Mouse (Mus musculus) midbrain, embryonic 13.5 days (tissue): Measurements from ENCODE around the gene Ina. TPM values are rescaled to one million over a fixed set of nuclear protein-coding genes. Genes with fewer than 3 reads are reported as not detected.

Experiments
- ATAC-seq: fragments of 200-750 bp; cut with Nextera tagmentation; 2 replicates; pipeline ENCODE4 v1.8.0; 2017; ENCODE audit warnings: mild to moderate bottlenecking, moderate TSS enrichment, moderate library complexity
- H3K27ac ChIP-seq: fragments of 300-500 bp; sonication (generic); 2 replicates; pipeline ENCODE4 v1.5.1; 2015; ENCODE audit warnings: inconsistent platforms, mild to moderate bottlenecking, moderate library complexity
- H3K27me3 ChIP-seq: fragments of 300-500 bp; sonication (generic); 2 replicates; pipeline ENCODE4 v1.6.1; 2015; ENCODE audit warnings: mild to moderate bottlenecking, inconsistent platforms
- H3K36me3 ChIP-seq: fragments of 300-500 bp; sonication (generic); 2 replicates; pipeline ENCODE4 v1.6.1; 2015; ENCODE audit warnings: mild to moderate bottlenecking, inconsistent platforms
- H3K4me1 ChIP-seq: fragments of 300-500 bp; sonication (generic); replicated peaks from 2 replicates; pipeline ENCODE4 v1.6.1; 2015; ENCODE audit warnings: inconsistent platforms
- H3K4me2 ChIP-seq: fragments of 300-500 bp; sonication (generic); replicated peaks from 2 replicates; pipeline ENCODE4 v1.6.1; 2015; ENCODE audit warnings: moderate library complexity, mild to moderate bottlenecking, inconsistent platforms
- H3K4me3 ChIP-seq: fragments of 300-500 bp; sonication (generic); replicated peaks from 2 replicates; pipeline ENCODE4 v1.5.1; 2015; ENCODE audit warnings: mild to moderate bottlenecking, inconsistent platforms
- H3K9ac ChIP-seq: fragments of 300-500 bp; sonication (generic); replicated peaks from 2 replicates; pipeline ENCODE4 v1.6.1; 2015; ENCODE audit warnings: mild to moderate bottlenecking, inconsistent platforms
- H3K9me3 ChIP-seq: fragments of 300-500 bp; sonication (generic); 2 replicates; pipeline ENCODE4 v1.6.1; 2016; ENCODE audit warnings: mild to moderate bottlenecking, inconsistent platforms
- WGBS: fragments of 180-500 bp; shearing (Covaris S2); methylation state at CpG from one replicate; pipeline ENCODE4 v1.1.7; 2015; 5-methylcytosine and 5-hydroxymethylcytosine counted together
- polyA plus RNA-seq: library from polyadenylated mRNA; unstranded; fragments of >200 nt; fragmentation: Nextera tagmentation; extraction: Ambion mirVana; gene quantifications from 2 replicates; pipeline ENCODE4 v1.2.1, GENCODE M21; 2015

Gene Ina
- polyA plus RNA-seq, 1 experiment from 2014 or later = 511 TPM

GRCm38 (mm10) chr19:47019326-47019725, 4.8 kb downstream of the Ina start:
- H3K9me3 ChIP-seq = no peaks in the 10 kb centered on the region
- H3K4me2 ChIP-seq = peak overlapping the region; percentile 78
- peak overlapping the region; percentile 83 for H3K9ac ChIP-seq
- H3K4me3 ChIP-seq = peak overlapping the region; percentile 86
- peak; percentile 54 for ATAC-seq
- WGBS = 15% methylated on average over 6 of the region's 6 CpGs
- peaks cover 40% of the 10 kb centered on the region for H3K36me3 ChIP-seq
- H3K4me1 ChIP-seq = peaks cover 24% of the 10 kb centered on the region
- peaks cover 20% of the 10 kb centered on the region for H3K27me3 ChIP-seq
- H3K27ac ChIP-seq = peak overlapping the region; percentile 92

- Histone ChIP-seq H3K27me3 (no peaks in the 10 kb centered on the region), H3K27ac (no peak overlapping the region), H3K9ac (no peak overlapping the region), H3K4me2 (no peak overlapping the region), H3K4me1 (peaks cover 20% of the 10 kb centered on the region), H3K36me3 (peaks cover 69% of the 10 kb centered on the region), H3K4me3 (no peak overlapping the region), H3K9me3 (no peaks in the 10 kb centered on the region)
- WGBS = 93% methylated on average over 4 of the region's 4 CpGs
- ATAC-seq = no peak
These were observed 8.2 kb downstream of the Ina start for GRCm38 (mm10) chr19:47022709-47023108.

GRCm38 (mm10) chr19:47023546-47023945, 9.0 kb downstream of the Ina start:
- Histone ChIP-seq H3K36me3 (peaks cover 72% of the 10 kb centered on the region), H3K4me2 (no peak overlapping the region), H3K9ac (no peak overlapping the region), H3K4me1 (peaks cover 20% of the 10 kb centered on the region), H3K27ac (no peak overlapping the region), H3K9me3 (no peaks in the 10 kb centered on the region), H3K4me3 (no peak overlapping the region), H3K27me3 (no peaks in the 10 kb centered on the region)
- 91% methylated on average over 13 of the region's 13 CpGs for WGBS
- ATAC-seq = no peak

GRCm38 (mm10) chr19:47024954-47025353, 10.5 kb downstream of the Ina start:
- 87% methylated on average over 10 of the region's 10 CpGs for WGBS
- no peak for ATAC-seq
- no peak overlapping the region for H3K4me2 ChIP-seq
- H3K27me3 ChIP-seq = no peaks in the 10 kb centered on the region
- no peak overlapping the region for H3K27ac ChIP-seq
- peaks cover 72% of the 10 kb centered on the region for H3K36me3 ChIP-seq
- no peak overlapping the region for H3K4me3 ChIP-seq
- peaks cover 11% of the 10 kb centered on the region for H3K4me1 ChIP-seq
- no peak overlapping the region for H3K9ac ChIP-seq
- no peaks in the 10 kb centered on the region for H3K9me3 ChIP-seq

GRCm38 (mm10) chr19:47026513-47026912, 12.0 kb downstream of the Ina start:
- Histone ChIP-seq H3K9me3 (no peaks in the 10 kb centered on the region), H3K4me1 (0 out of 2 replicates have a peak, but pooled peaks cover 5% of the 10 kb centered on the region), H3K4me3 (no peak overlapping the region), H3K27ac (no peak overlapping the region), H3K27me3 (no peaks in the 10 kb centered on the region), H3K36me3 (peaks cover 59% of the 10 kb centered on the region), H3K9ac (no peak overlapping the region), H3K4me2 (no peak overlapping the region)
- no peak for ATAC-seq
- WGBS = 87% methylated on average over 4 of the region's 4 CpGs

GRCm38 (mm10) chr19:47029796-47030195, 15.3 kb downstream of the Ina start:
- Histone ChIP-seq H3K36me3 (peaks cover 45% of the 10 kb centered on the region), H3K9ac (no peak overlapping the region), H3K27me3 (no peaks in the 10 kb centered on the region), H3K9me3 (no peaks in the 10 kb centered on the region), H3K4me2 (no peak overlapping the region), H3K4me1 (0 out of 2 replicates have a peak, but pooled peaks cover 5% of the 10 kb centered on the region), H3K27ac (peak overlapping the region; percentile 79), H3K4me3 (no peak overlapping the region)
- WGBS = 49% methylated on average over 9 of the region's 9 CpGs
- ATAC-seq = no peak

GRCm38 (mm10) chr19:47031770-47032169, 17.3 kb downstream of the Ina start:
- Histone ChIP-seq H3K4me2 (no peak overlapping the region), H3K9me3 (no peaks in the 10 kb centered on the region), H3K36me3 (peaks cover 40% of the 10 kb centered on the region), H3K27me3 (no peaks in the 10 kb centered on the region), H3K27ac (no peak overlapping the region), H3K9ac (no peak overlapping the region), H3K4me3 (no peak overlapping the region), H3K4me1 (0 out of 2 replicates have a peak, but pooled peaks cover 5% of the 10 kb centered on the region)
- ATAC-seq = no peak
- 95% methylated on average over 6 of the region's 6 CpGs for WGBS

- peaks cover 56% of the 10 kb centered on the region for H3K36me3 ChIP-seq
- H3K4me2 ChIP-seq = no peak overlapping the region
- no peak overlapping the region for H3K4me3 ChIP-seq
- no peak for ATAC-seq
- H3K9ac ChIP-seq = no peak overlapping the region
- 94% methylated on average over 4 of the region's 4 CpGs for WGBS
- H3K9me3 ChIP-seq = no peaks in the 10 kb centered on the region
- H3K27ac ChIP-seq = no peak overlapping the region
- H3K27me3 ChIP-seq = no peaks in the 10 kb centered on the region
- 0 out of 2 replicates have a peak, but pooled peaks cover 2% of the 10 kb centered on the region for H3K4me1 ChIP-seq
These were observed 20.4 kb downstream of the Ina start for GRCm38 (mm10) chr19:47034916-47035315.

- H3K4me1 ChIP-seq = no peaks in the 10 kb centered on the region
- H3K4me2 ChIP-seq = no peak overlapping the region
- H3K27me3 ChIP-seq = no peaks in the 10 kb centered on the region
- H3K9ac ChIP-seq = no peak overlapping the region
- H3K4me3 ChIP-seq = no peak overlapping the region
- no peak for ATAC-seq
- no peak overlapping the region for H3K27ac ChIP-seq
- H3K36me3 ChIP-seq = peaks cover 71% of the 10 kb centered on the region
- H3K9me3 ChIP-seq = no peaks in the 10 kb centered on the region
- WGBS = 91% methylated on average over 3 of the region's 3 CpGs
These were observed 22.1 kb downstream of the Ina start for GRCm38 (mm10) chr19:47036596-47036995.

GRCm38 (mm10) chr19:47040720-47041473, 26.4 kb downstream of the Ina start:
- H3K27ac ChIP-seq = no peak overlapping the region
- peaks cover 64% of the 10 kb centered on the region for H3K36me3 ChIP-seq
- no peaks in the 10 kb centered on the region for H3K4me1 ChIP-seq
- H3K27me3 ChIP-seq = no peaks in the 10 kb centered on the region
- H3K9ac ChIP-seq = no peak overlapping the region
- 96% methylated on average over 3 of the region's 3 CpGs for WGBS
- no peak for ATAC-seq
- no peak overlapping the region for H3K4me2 ChIP-seq
- H3K4me3 ChIP-seq = no peak overlapping the region
- H3K9me3 ChIP-seq = no peaks in the 10 kb centered on the region

GRCm38 (mm10) chr19:47043608-47044007, 29.1 kb downstream of the Ina start:
- Histone ChIP-seq H3K36me3 (peaks cover 66% of the 10 kb centered on the region), H3K27ac (no peak overlapping the region), H3K4me2 (no peak overlapping the region), H3K4me3 (no peak overlapping the region), H3K9ac (no peak overlapping the region), H3K4me1 (no peaks in the 10 kb centered on the region; the same call in 1 of the 2 replicates), H3K27me3 (no peaks in the 10 kb centered on the region), H3K9me3 (no peaks in the 10 kb centered on the region)
- WGBS = 98% methylated on average over 3 of the region's 3 CpGs
- no peak for ATAC-seq

GRCm38 (mm10) chr19:47046343-47046742, 31.8 kb downstream of the Ina start:
- peaks cover 43% of the 10 kb centered on the region for H3K36me3 ChIP-seq
- no peaks in the 10 kb centered on the region for H3K9me3 ChIP-seq
- H3K4me2 ChIP-seq = no peak overlapping the region
- ATAC-seq = no peak
- H3K27ac ChIP-seq = no peak overlapping the region
- H3K4me3 ChIP-seq = no peak overlapping the region
- H3K4me1 ChIP-seq = peaks cover 16% of the 10 kb centered on the region
- H3K27me3 ChIP-seq = no peaks in the 10 kb centered on the region
- no peak overlapping the region for H3K9ac ChIP-seq
- WGBS = 97% methylated on average over 1 of the region's 1 CpGs
